In the genomic region with DNA sequence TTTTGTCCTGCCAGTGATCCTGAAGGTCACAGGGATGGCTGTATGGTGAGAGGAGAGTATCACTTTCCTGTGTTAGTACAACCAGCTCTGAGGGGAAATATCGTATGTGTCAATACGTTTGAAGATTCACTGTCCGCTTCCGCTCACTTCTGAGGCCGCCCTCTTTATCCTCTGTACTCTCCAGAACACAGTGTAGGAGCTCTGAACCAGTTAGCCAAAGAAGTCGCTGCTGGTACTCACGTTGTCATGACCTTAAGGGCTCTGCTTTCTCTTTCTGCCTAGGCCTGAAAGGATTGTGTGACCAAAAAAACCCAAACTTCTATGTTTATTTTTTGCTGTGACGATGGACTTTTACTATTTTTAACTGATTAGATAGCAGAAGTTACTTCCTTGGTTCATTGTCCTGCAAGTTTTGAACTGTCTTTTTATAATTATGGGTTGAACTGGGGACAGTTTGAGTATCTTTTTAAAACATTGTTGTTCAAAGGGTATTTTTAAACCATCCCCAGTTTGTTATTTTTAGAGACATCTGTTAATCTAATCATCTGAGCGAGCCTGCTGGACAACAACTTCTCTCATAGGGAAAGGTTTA, we compare ENCODE assay signal across 23 mouse cellular contexts.
DNase-seq lines count a peak whose midpoint lies in the region; ATAC-seq and TF ChIP-seq lines count a peak whose summit lies in the region.
"Had no signal": no experiment of that assay in that cellular context is flagged by ENCODE, and none has a peak within 500 bp of the region (broad histone marks: within the 10 kb centered on the region; RNA-seq: fewer than 3 reads in every experiment).

No protein-coding gene starts in this region.

- peaks cover 53% of the 10 kb centered on the region for H3K36me3 ChIP-seq in heart, adult 2 months (ENCODE audit: control insufficient read depth, insufficient read depth, low read length)
- H3K36me3 ChIP-seq in liver, adult 2 months (ENCODE audit: control insufficient read depth, insufficient read depth, low read length): no peaks in the 10 kb centered on the region
- no peaks in the 10 kb centered on the region for H3K36me3 ChIP-seq in liver, embryonic 11.5 days (ENCODE audit: control insufficient read depth, insufficient read depth, low read length)
- no peaks in the 10 kb centered on the region for H3K36me3 ChIP-seq in heart, embryonic 14.5 days (ENCODE audit: control insufficient read depth, insufficient read depth, low read length)
- no peaks in the 10 kb centered on the region for H3K36me3 ChIP-seq in midbrain, embryonic 14.5 days (ENCODE audit: control insufficient read depth, insufficient read depth, low read length)
- H3K36me3 ChIP-seq: embryonic facial prominence, embryonic 12.5 days; intestine, embryonic 15.5 days; liver, embryonic 15.5 days; lung, embryonic 15.5 days; neural tube, embryonic 15.5 days had no signal

- peak; percentile 49 to 52 for DNase-seq in heart, adult 2 months
- no peak for DNase-seq in heart, postnatal 14 days
- DNase-seq in liver, adult 2 months (ENCODE audit: extremely low read depth, low read depth, low spot score): peak; percentile 49
- DNase-seq in liver, embryonic 11.5 days (ENCODE audit: low spot score): no peak
- DNase-seq in midbrain, embryonic 14.5 days: no peak
- DNase-seq in MN1 (ENCODE audit: low spot score): no peak
- DNase-seq: adrenal gland, adult 8-10 months; cerebellum, adult 2 months; cerebellum, postnatal 25 days; forebrain, postnatal 0 days; right cerebral cortex, adult 18-20 months; right cerebral cortex, postnatal 4 days; thymus, postnatal 25 days had no signal

- peaks cover 29% of the 10 kb centered on the region for H3K4me1 ChIP-seq in heart, adult 2 months (ENCODE audit: control insufficient read depth, insufficient read depth, low read length)
- H3K4me1 ChIP-seq in liver, adult 2 months (ENCODE audit: control insufficient read depth, insufficient read depth, low read length): no peaks in the 10 kb centered on the region
- H3K4me1 ChIP-seq in liver, embryonic 11.5 days (replicated peaks; ENCODE audit: control insufficient read depth, insufficient read depth, low read length): no peaks in the 10 kb centered on the region
- peaks cover 21 to 53% of the 10 kb centered on the region in 2 experiments for H3K4me1 ChIP-seq in heart, embryonic 14.5 days (ENCODE audit: control insufficient read depth in 2 of 2, insufficient read depth in 2 of 2, low read length in 2 of 2)
- H3K4me1 ChIP-seq in midbrain, embryonic 14.5 days (ENCODE audit: control insufficient read depth, insufficient read depth, low read length): 0 out of 2 replicates have a peak, but pooled peaks cover 3% of the 10 kb centered on the region
- H3K4me1 ChIP-seq: embryonic facial prominence, embryonic 12.5 days; intestine, embryonic 15.5 days; liver, embryonic 15.5 days; neural tube, embryonic 15.5 days had no signal

- no peaks in the 10 kb centered on the region for H3K27me3 ChIP-seq in heart, adult 2 months (ENCODE audit: control insufficient read depth, insufficient read depth, low read length)
- H3K27me3 ChIP-seq in liver, adult 2 months (ENCODE audit: control insufficient read depth, insufficient read depth, low read length): no peaks in the 10 kb centered on the region
- H3K27me3 ChIP-seq in liver, embryonic 11.5 days (replicated peaks; ENCODE audit: control insufficient read depth, insufficient read depth, low read length): no peaks in the 10 kb centered on the region
- H3K27me3 ChIP-seq in heart, embryonic 14.5 days (ENCODE audit: control insufficient read depth, insufficient read depth, low read length): no peaks in the 10 kb centered on the region
- no peaks in the 10 kb centered on the region for H3K27me3 ChIP-seq in midbrain, embryonic 14.5 days (ENCODE audit: control insufficient read depth, insufficient read depth, low read length)
- H3K27me3 ChIP-seq: embryonic facial prominence, embryonic 12.5 days; intestine, embryonic 15.5 days; liver, embryonic 15.5 days; lung, embryonic 15.5 days; neural tube, embryonic 15.5 days; Patski had no signal

- TF ChIP-seq CTCF in heart, adult 2 months (IDR thresholded peaks at IDR 0.05): no peak
- no peak for TF ChIP-seq CTCF in liver, adult 2 months (IDR thresholded peaks at IDR 0.05; ENCODE audit: low read depth, low read length)

- TF ChIP-seq EP300 in heart, adult 2 months (IDR thresholded peaks at IDR 0.05; ENCODE audit: insufficient read depth, low read depth, low read length): 0 out of 2 replicates have a peak, but pooled peaks have one; percentile 33

- peak overlapping the region; percentile 97 for H3K27ac ChIP-seq in heart, adult 2 months
- H3K27ac ChIP-seq in liver, adult 2 months (replicated peaks; ENCODE audit: insufficient read depth, low read depth, low read length): 0 out of 2 replicates have a peak overlapping the region, but pooled peaks have one; percentile 40
- H3K27ac ChIP-seq in liver, embryonic 11.5 days (ENCODE audit: low read depth, low read length): no peak overlapping the region
- peak overlapping the region; percentile 25 to 54 for H3K27ac ChIP-seq in heart, embryonic 14.5 days (replicated peaks in 1 of 2; ENCODE audit: control insufficient read depth in 1 of 2, insufficient read depth in 1 of 2, low read depth in 2 of 2, low read length in 2 of 2)
- H3K27ac ChIP-seq in midbrain, embryonic 14.5 days (replicated peaks; ENCODE audit: low read depth, low read length): no peak overlapping the region
- H3K27ac ChIP-seq: embryonic facial prominence, embryonic 12.5 days; hindbrain, embryonic 14.5 days; intestine, embryonic 15.5 days; left cerebral cortex, adult 2 months; liver, embryonic 15.5 days; lung, embryonic 15.5 days; macrophage; neural tube, embryonic 15.5 days had no signal

- ATAC-seq in liver, embryonic 11.5 days (replicated peaks; ENCODE audit: low FRiP score): no peak
- ATAC-seq in heart, embryonic 14.5 days (ENCODE audit: insufficient number of reproducible peaks, insufficient read depth, low FRiP score, low read depth): no peak
- no peak for ATAC-seq in midbrain, embryonic 14.5 days (ENCODE audit: low FRiP score, low TSS enrichment)
- ATAC-seq: forebrain, postnatal 0 days; intestine, embryonic 15.5 days; Patski had no signal

- H3K4me3 ChIP-seq in heart, adult 2 months: no peak overlapping the region
- H3K4me3 ChIP-seq in liver, adult 2 months (ENCODE audit: insufficient read depth, low read depth, low read length): no peak overlapping the region
- no peak overlapping the region for H3K4me3 ChIP-seq in liver, embryonic 11.5 days (ENCODE audit: low read depth, low read length)
- H3K4me3 ChIP-seq in heart, embryonic 14.5 days (ENCODE audit: control insufficient read depth in 1 of 2, insufficient read depth in 1 of 2, low read depth in 1 of 2, low read length in 2 of 2): no peak overlapping the region
- no peak overlapping the region for H3K4me3 ChIP-seq in midbrain, embryonic 14.5 days (replicated peaks; ENCODE audit: low read depth, low read length)
- H3K4me3 ChIP-seq: embryonic facial prominence, embryonic 12.5 days; intestine, embryonic 15.5 days; left cerebral cortex, adult 2 months; liver, embryonic 15.5 days; lung, embryonic 15.5 days; neural tube, embryonic 15.5 days had no signal

- H3K9me3 ChIP-seq in liver, embryonic 11.5 days (ENCODE audit: control insufficient read depth, low read length): no peaks in the 10 kb centered on the region
- no peaks in the 10 kb centered on the region for H3K9me3 ChIP-seq in heart, embryonic 14.5 days (ENCODE audit: control insufficient read depth, low read length)
- no peaks in the 10 kb centered on the region for H3K9me3 ChIP-seq in midbrain, embryonic 14.5 days (ENCODE audit: control insufficient read depth, low read length)
- H3K9me3 ChIP-seq: embryonic facial prominence, embryonic 12.5 days; intestine, embryonic 15.5 days; liver, embryonic 15.5 days; lung, embryonic 15.5 days; neural tube, embryonic 15.5 days had no signal

- H3K9ac ChIP-seq in heart, adult 2 months (ENCODE audit: low read depth, low read length): peak overlapping the region; percentile 83
- no peak overlapping the region for H3K9ac ChIP-seq in liver, adult 2 months (ENCODE audit: low read depth, low read length)
- H3K9ac ChIP-seq in liver, embryonic 11.5 days (ENCODE audit: low read depth, low read length): no peak overlapping the region
- H3K9ac ChIP-seq in heart, embryonic 14.5 days (ENCODE audit: low read length): peak overlapping the region; percentile 13; the same call in 1 of the 2 replicates
- no peak overlapping the region for H3K9ac ChIP-seq in midbrain, embryonic 14.5 days (replicated peaks; ENCODE audit: low read length)
- H3K9ac ChIP-seq: embryonic facial prominence, embryonic 12.5 days; forebrain, postnatal 0 days; hindbrain, embryonic 14.5 days; intestine, embryonic 15.5 days; liver, embryonic 15.5 days; lung, embryonic 15.5 days; neural tube, embryonic 15.5 days had no signal

- TF ChIP-seq POLR2A in heart, adult 2 months (IDR thresholded peaks at IDR 0.05; ENCODE audit: insufficient read depth, low read depth, low read length): peak; percentile 34; the same call in 1 of the 2 replicates
- no peak for TF ChIP-seq POLR2A in liver, adult 2 months (IDR thresholded peaks at IDR 0.05; ENCODE audit: extremely low read depth, insufficient read depth, low read length)

- no peaks in the 10 kb centered on the region for H3K79me2 ChIP-seq in heart, adult 2 months (replicated peaks; ENCODE audit: control insufficient read depth, insufficient read depth, low read length)
- H3K79me2 ChIP-seq in liver, adult 2 months (ENCODE audit: control insufficient read depth, insufficient read depth, low read length): no peaks in the 10 kb centered on the region

- H3K4me2 ChIP-seq in liver, embryonic 11.5 days: no peak overlapping the region
- peak overlapping the region; percentile 32; the same call in 1 of the 2 replicates for H3K4me2 ChIP-seq in heart, embryonic 14.5 days (ENCODE audit: low read length)
- no peak overlapping the region for H3K4me2 ChIP-seq in midbrain, embryonic 14.5 days (ENCODE audit: low read length)
- H3K4me2 ChIP-seq: embryonic facial prominence, embryonic 12.5 days; hindbrain, embryonic 14.5 days; intestine, embryonic 15.5 days; liver, embryonic 15.5 days; lung, embryonic 15.5 days; neural tube, embryonic 15.5 days had no signal

- intact Hi-C loops in heart, adult 2 months (cut with DNase I): no loop called here
- intact Hi-C loops in heart, postnatal 14 days (cut with DNase I): no loop called here

- WGBS in heart, adult 2 months: 11% methylated on average over 9 of the region's 9 CpGs
- 62% methylated on average over 9 of the region's 9 CpGs for WGBS in liver, adult 2 months
- WGBS in liver, embryonic 11.5 days: 72% methylated on average over 9 of the region's 9 CpGs
- 24% methylated on average over 9 of the region's 9 CpGs for WGBS in heart, embryonic 14.5 days
- 93% methylated on average over 9 of the region's 9 CpGs for WGBS in midbrain, embryonic 14.5 days

Comparison
In these comparisons a context has a peak if more than half of its experiments do, and no peak if none do; other contexts are left out.
1. DNase-seq: peak in heart, adult 2 months (2 of 2) and liver, adult 2 months (single experiment); none in heart, postnatal 14 days (0 of 2), liver, embryonic 11.5 days (single experiment), midbrain, embryonic 14.5 days (single experiment) and MN1 (single experiment).
2. H3K27ac ChIP-seq: peak in heart, adult 2 months (single experiment), liver, adult 2 months (single experiment) and heart, embryonic 14.5 days (2 of 2); none in liver, embryonic 11.5 days (single experiment) and midbrain, embryonic 14.5 days (single experiment).
3. H3K9ac ChIP-seq: peak in heart, adult 2 months (single experiment) and heart, embryonic 14.5 days (single experiment); none in liver, adult 2 months (single experiment), liver, embryonic 11.5 days (single experiment) and midbrain, embryonic 14.5 days (single experiment).